Mouse (Mus musculus): ENCODE results near the gene Gm10234.

- TF ChIP-seq GATA1 (IDR thresholded peaks at IDR 0.05; ENCODE audit: low read length) (no peak), TAL1 (IDR thresholded peaks at IDR 0.05; ENCODE audit: low read length) (no peak)
These were observed 27.5 kb downstream of the Gm10234 start for GRCm38 (mm10) chr6:95349378-95349777.

Measured in erythroblast, embryonic 14.5 days (primary cell).